Mouse (Mus musculus) left cerebral cortex, postnatal 10 days (tissue): ENCODE data around the gene Tenm3. TPM values are rescaled to one million over a fixed set of nuclear protein-coding genes. Genes with fewer than 3 reads are reported as not detected.

Source experiments
- DNase-seq, 2 experiments: peaks; one replicate each; pipeline ENCODE4 v3.0.0; 2021 to 2022; ENCODE audit warnings: low spot score in 2 of 2, mixed read lengths in 1 of 2; ENCODE audit errors: extremely low spot score in 1 of 2
- intact Hi-C: fragments of 180-260 bp; cut with DNase I; formaldehyde crosslinking; loops from one replicate; pipeline ENCODE4 v1.15.1; 2025
- total RNA-seq, 2 experiments: library from RNA; stranded (reverse); gene quantifications; 2 replicates each; pipeline ENCODE4 v1.2.3; 2021

Gene Tenm3
- total RNA-seq, 2 experiments from 2014 or later, result 130 to 135 TPM

GRCm38 (mm10) chr8:48342321-48343066 is 501.3 kb downstream of the Tenm3 start:
- peak in 1 of 2 experiments; percentile 31 for DNase-seq
- intact Hi-C loops, result no loop called here

DNA sequence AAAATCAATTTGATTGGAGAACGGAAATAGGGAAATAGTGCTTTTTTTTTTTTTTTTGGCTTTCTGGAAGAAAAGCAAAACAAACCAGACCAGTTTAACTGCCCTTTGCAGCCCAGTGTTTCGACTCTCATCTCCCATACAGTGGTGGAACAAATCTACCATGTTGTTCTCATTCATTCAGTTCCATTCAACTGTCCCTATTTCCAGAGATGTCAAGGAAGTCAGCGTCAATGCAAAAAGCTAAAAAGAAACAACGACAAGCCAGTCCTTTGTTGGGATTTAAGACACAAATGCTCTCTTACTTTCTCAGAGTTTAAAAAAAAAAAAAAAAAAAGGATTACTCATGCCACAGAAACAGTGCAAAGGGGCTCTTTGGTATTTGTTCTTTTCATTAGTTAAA is 502.1 kb downstream of the Tenm3 start:
- DNase-seq, result no peak
- intact Hi-C loops, result no loop called here

DNA sequence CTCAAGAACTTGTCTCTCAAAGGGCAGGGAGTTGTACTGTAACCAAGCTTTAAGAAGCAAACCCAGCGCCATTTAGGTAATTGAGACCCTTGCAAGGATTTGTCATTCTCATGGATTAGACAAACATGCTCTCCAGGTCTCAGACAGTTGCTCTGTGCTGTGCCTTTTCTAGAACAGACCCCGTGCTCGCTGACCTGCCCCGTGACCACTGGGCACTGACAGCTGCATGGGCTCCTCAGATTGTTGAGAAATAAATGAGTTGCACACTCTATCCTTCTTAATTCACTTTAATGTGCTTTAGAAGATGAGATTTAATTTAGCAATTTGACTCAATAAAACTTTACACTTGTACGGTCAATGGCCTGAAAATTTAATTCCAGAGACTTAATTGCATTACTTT is 502.5 kb downstream of the Tenm3 start:
- no peak for DNase-seq
- intact Hi-C loops, result no loop called here

DNA sequence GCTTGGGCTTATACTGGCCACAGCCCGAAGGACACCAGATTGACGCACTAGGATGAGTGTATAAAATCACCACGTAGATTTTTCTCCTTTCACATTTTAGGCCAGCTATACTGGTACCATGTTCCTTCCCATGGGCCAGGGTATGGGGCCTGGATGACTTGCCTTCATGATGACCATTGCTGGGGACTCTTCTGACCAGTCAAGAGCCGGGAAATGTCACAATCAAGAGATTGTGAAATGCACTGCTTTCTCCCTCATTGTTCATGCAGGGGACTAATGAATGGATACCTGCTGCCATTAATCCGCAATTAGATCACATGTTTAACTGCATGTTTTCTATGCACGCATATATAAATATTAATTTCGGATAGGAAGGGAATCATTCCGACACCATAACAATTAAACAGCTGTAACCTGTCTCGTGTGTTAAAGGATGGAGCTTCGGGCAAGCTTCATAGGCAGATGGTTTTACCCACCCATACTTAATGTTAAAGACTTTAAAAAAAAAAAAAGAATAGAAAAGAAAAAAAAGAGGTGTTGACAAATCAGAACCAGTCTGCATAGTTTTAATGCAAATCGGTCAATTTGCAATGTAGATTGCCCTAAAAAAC is 521.0 kb downstream of the Tenm3 start:
- intact Hi-C loops, result no loop called here
- no peak for DNase-seq

- intact Hi-C loops, result no loop called here
- peak in 1 of 2 experiments; percentile 15 for DNase-seq
These were observed 521.5 kb downstream of the Tenm3 start for GRCm38 (mm10) chr8:48322240-48322639.

- intact Hi-C loops, result no loop called here
- DNase-seq, result no peak
These were observed 524.1 kb downstream of the Tenm3 start for GRCm38 (mm10) chr8:48319674-48320073.

GRCm38 (mm10) chr8:48317498-48317897 is 526.3 kb downstream of the Tenm3 start:
- DNase-seq, result no peak
- intact Hi-C loops, result no loop called here

- intact Hi-C loops, result no loop called here
- no peak for DNase-seq
These were observed 528.1 kb downstream of the Tenm3 start for GRCm38 (mm10) chr8:48315605-48316004.

DNA sequence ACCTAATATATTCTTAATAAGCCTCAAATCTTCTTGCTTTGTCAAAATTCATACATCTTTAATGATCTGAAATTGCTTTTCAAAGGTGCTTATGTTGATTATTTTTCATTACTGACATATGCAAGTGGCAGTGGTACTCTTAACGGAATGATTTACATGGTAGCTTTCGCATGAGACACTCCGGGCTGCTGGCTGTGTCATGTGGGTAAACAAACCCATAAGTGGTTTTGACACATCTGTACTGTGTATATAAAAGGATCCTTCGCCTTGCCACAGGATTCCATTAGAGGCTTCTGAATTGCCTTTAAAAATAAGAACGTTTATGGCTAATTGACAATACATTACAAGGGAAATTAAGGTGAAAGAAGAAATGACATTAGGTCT is 529.8 kb downstream of the Tenm3 start:
- DNase-seq, result no peak
- intact Hi-C loops, result no loop called here

- intact Hi-C loops, result no loop called here
- DNase-seq, result peak; percentile 29 to 33
These were observed 530.4 kb downstream of the Tenm3 start for GRCm38 (mm10) chr8:48313210-48313984.

DNA sequence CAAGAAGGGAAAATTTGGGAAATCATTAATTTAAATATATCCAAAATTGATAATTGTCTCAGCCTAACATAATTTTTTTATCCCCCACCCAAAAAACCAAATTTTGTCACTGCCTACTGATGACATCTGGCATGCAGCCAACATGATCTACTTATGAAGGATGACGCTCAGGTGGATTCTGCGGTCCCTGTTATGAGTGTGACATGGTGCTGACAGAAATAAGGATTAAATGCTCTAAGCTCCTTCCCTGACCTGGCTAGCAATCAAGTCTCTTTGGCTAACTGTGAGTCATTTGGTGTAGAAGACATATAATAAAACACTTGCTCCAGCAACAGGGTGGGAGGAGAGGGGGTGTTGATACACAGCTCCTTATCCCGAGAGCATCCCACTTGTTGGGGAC is 532.0 kb downstream of the Tenm3 start:
- DNase-seq, result no peak
- intact Hi-C loops, result no loop called here

- intact Hi-C loops, result no loop called here
- DNase-seq, result no peak
These were observed 533.4 kb downstream of the Tenm3 start for GRCm38 (mm10) chr8:48310240-48310849.

DNA sequence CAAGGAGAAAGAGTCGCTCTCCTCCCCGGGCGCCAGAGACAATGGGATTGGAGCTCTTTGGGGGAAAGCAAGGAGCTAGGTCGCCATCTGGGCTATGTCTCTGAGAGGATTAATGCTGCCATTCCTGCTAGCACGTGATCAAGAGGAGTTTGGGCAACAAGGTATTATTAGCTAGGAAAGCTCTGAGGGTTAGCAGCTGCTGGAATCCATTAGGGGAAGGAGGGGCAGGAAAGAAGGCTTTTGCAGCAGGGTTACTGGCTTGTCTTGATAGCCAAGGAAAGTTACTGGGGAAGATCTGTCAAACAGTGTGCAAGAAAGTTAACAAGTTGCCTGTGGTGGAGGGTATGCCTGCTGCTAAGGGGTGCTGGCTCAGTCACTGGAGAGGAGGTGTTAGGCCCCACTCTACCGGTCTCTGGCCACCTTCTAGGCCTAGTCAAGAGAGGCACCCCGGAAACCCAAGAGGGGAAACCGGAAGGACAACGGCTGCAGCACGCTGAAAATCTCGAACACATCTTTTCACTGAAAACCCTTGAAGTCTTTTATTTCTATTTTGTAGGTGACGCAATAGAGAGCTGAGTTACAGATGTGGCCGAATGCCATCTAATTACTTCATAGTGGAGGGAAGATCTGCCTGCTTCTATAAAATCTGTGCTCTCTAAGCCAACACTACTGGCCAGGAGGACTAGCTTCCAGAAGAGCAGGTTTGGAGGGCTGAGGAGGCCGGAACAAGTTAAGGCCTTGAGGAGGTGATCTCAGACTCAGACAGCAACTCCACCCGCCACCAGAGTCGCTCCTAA is 534.4 kb downstream of the Tenm3 start:
- DNase-seq, result no peak
- intact Hi-C loops, result no loop called here

DNA sequence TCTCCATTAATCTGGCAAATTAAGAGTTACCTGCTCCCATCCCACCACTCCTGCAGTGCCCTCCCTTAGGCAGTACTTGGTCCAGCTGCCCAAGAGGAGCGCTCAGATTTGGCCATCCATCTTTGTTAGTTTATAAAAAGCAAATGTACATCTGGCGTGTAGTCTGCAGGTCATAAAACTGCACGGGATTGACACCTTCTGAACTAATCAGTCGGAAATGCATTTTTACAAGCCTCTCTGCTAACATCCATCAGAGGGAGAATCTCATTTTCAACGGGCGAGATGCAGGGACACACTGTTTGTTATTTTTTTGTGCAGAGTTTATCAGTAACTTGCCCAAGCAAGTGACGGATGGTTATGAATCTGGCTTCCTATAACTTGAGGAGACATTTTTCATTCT is 539.5 kb downstream of the Tenm3 start:
- intact Hi-C loops, result no loop called here
- no peak for DNase-seq

GRCm38 (mm10) chr8:48300613-48301037 is 543.1 kb downstream of the Tenm3 start:
- intact Hi-C loops, result no loop called here
- DNase-seq, result no peak

- DNase-seq, result no peak
- intact Hi-C loops, result no loop called here
These were observed 543.7 kb downstream of the Tenm3 start for GRCm38 (mm10) chr8:48300061-48300460.

- no peak for DNase-seq
- intact Hi-C loops, result no loop called here
These were observed 544.4 kb downstream of the Tenm3 start for GRCm38 (mm10) chr8:48299341-48299740.

DNA sequence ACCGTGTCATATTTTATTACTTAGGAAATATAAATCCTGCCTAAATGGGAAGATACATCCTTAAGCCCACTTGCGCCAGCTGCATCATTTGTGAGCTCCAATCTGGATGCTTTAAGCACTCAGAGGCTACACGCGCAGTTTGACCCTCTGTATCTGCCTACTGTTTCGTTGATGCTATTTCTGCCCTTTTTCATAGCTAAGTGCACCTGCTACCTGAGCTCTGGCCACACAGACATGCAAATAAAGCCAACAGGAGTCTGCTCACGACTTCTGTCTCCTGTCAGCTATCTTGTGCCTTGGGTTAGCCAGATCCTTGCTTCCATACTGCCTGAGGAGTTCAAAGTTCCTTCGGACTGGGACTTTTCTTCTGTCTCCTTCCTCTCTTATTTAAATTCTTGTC is 547.4 kb downstream of the Tenm3 start:
- intact Hi-C loops, result no loop called here
- DNase-seq, result no peak

DNA sequence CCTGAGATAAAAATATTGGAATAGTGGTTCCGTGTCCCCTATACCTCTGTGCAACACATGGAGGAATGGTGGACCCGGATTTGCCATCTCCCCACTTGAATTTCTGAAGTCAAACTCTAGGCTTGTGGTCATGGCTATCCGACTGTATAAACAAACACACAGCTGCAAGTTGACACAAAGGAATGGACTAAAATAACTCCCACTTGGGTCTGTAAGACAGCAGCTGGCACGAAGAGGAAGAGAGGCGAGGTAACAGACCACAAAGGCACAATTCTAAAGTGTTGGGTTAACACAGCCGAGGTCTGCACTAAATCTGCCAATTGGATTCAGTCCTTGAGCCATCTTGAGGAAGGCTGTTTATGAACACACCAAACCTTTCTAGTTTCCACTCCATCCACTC is 548.2 kb downstream of the Tenm3 start:
- intact Hi-C loops, result no loop called here
- no peak for DNase-seq
